In genomic region chr6:146580381-146580926, GRCm38 (mm10) we compare ENCODE assay signal across 15 mouse cellular contexts. TPM values are rescaled to one million over a fixed set of nuclear protein-coding genes. Genes with fewer than 3 reads are reported as not detected.
DNase-seq lines count a peak whose midpoint lies in the region; ATAC-seq lines count a peak whose summit lies in the region.
"Had no signal": no experiment of that assay in that cellular context is flagged by ENCODE, and none has a peak within 500 bp of the region (broad histone marks: within the 10 kb centered on the region; RNA-seq: fewer than 3 reads in every experiment).

No protein-coding gene starts in this region.

- 32% methylated on average over 2 of the region's 2 CpGs for WGBS in embryonic facial prominence, embryonic 11.5 days
- WGBS in embryonic facial prominence, embryonic 10.5 days: 52% methylated on average over 2 of the region's 2 CpGs

- H3K9ac ChIP-seq in embryonic facial prominence, embryonic 11.5 days (replicated peaks; ENCODE audit: low read length): no peak overlapping the region
- H3K9ac ChIP-seq: embryonic facial prominence, embryonic 13.5 days; stomach, embryonic 15.5 days had no signal

- peak; percentile 4 for DNase-seq in embryonic facial prominence, embryonic 11.5 days (ENCODE audit: low spot score)
- DNase-seq in embryonic facial prominence, embryonic 10.5 days (ENCODE audit: low spot score): no peak
- DNase-seq in left cerebral cortex, postnatal 14 days (ENCODE audit: low spot score in 2 of 2): peak; percentile 70 to 76
- DNase-seq in telencephalon, adult 2 months (ENCODE audit: low read depth, low spot score): peak; percentile 86
- no peak for DNase-seq in gastrocnemius, postnatal 36 days
- DNase-seq in T-cell, adult 2 months (ENCODE audit: low spot score): no peak
- DNase-seq: adrenal gland, adult 8-10 months; cerebellum, adult 11 months; kidney, postnatal 14 days; lung, postnatal 4 days had no signal

- H3K27me3 ChIP-seq in embryonic facial prominence, embryonic 11.5 days (ENCODE audit: control insufficient read depth, insufficient read depth, low read length): no peaks in the 10 kb centered on the region
- no peaks in the 10 kb centered on the region for H3K27me3 ChIP-seq in embryonic facial prominence, embryonic 10.5 days (replicated peaks; ENCODE audit: low read depth, poor library complexity, severe bottlenecking)
- no peaks in the 10 kb centered on the region for H3K27me3 ChIP-seq in megakaryocyte, embryonic 14.5 days (replicated peaks)
- H3K27me3 ChIP-seq: embryonic facial prominence, embryonic 13.5 days; stomach, embryonic 15.5 days had no signal

- H3K27ac ChIP-seq in embryonic facial prominence, embryonic 11.5 days (replicated peaks; ENCODE audit: low read depth, low read length): no peak overlapping the region
- H3K27ac ChIP-seq in embryonic facial prominence, embryonic 10.5 days (replicated peaks): no peak overlapping the region
- H3K27ac ChIP-seq: embryonic facial prominence, embryonic 13.5 days; stomach, embryonic 15.5 days had no signal

- no peaks in the 10 kb centered on the region for H3K36me3 ChIP-seq in embryonic facial prominence, embryonic 11.5 days (replicated peaks; ENCODE audit: control insufficient read depth, insufficient read depth, low read depth, low read length)
- peaks cover 6% of the 10 kb centered on the region for H3K36me3 ChIP-seq in embryonic facial prominence, embryonic 10.5 days (replicated peaks)
- peaks cover 39% of the 10 kb centered on the region for H3K36me3 ChIP-seq in megakaryocyte, embryonic 14.5 days (replicated peaks; ENCODE audit: low read length)
- H3K36me3 ChIP-seq: stomach, embryonic 15.5 days had no signal

- no peak for ATAC-seq in embryonic facial prominence, embryonic 11.5 days (replicated peaks; ENCODE audit: insufficient number of reproducible peaks, low FRiP score, low TSS enrichment, low read depth)
- ATAC-seq in megakaryocyte, adult 5-6 weeks (ENCODE audit: poor library complexity, severe bottlenecking): no peak
- ATAC-seq: hindbrain, embryonic 16.5 days had no signal

- H3K9me3 ChIP-seq in embryonic facial prominence, embryonic 11.5 days (replicated peaks; ENCODE audit: control insufficient read depth, low read length): no peaks in the 10 kb centered on the region
- no peaks in the 10 kb centered on the region for H3K9me3 ChIP-seq in embryonic facial prominence, embryonic 10.5 days
- H3K9me3 ChIP-seq in megakaryocyte, embryonic 14.5 days: no peaks in the 10 kb centered on the region
- H3K9me3 ChIP-seq: embryonic facial prominence, embryonic 13.5 days; stomach, embryonic 15.5 days had no signal

- no peak overlapping the region for H3K4me3 ChIP-seq in embryonic facial prominence, embryonic 11.5 days (ENCODE audit: low read depth, low read length)
- H3K4me3 ChIP-seq in embryonic facial prominence, embryonic 10.5 days: no peak overlapping the region
- peak overlapping the region; percentile 88 for H3K4me3 ChIP-seq in megakaryocyte, embryonic 14.5 days (replicated peaks)
- H3K4me3 ChIP-seq: embryonic facial prominence, embryonic 13.5 days; stomach, embryonic 15.5 days had no signal

- no peaks in the 10 kb centered on the region; the same call in 1 of the 2 replicates for H3K4me1 ChIP-seq in embryonic facial prominence, embryonic 11.5 days (ENCODE audit: control insufficient read depth, insufficient read depth, low read length)
- peaks cover 32% of the 10 kb centered on the region for H3K4me1 ChIP-seq in embryonic facial prominence, embryonic 10.5 days
- H3K4me1 ChIP-seq in megakaryocyte, embryonic 14.5 days: peaks cover 56% of the 10 kb centered on the region

- no peak overlapping the region for H3K4me2 ChIP-seq in embryonic facial prominence, embryonic 11.5 days (ENCODE audit: low read depth, low read length)
- H3K4me2 ChIP-seq: embryonic facial prominence, embryonic 13.5 days; stomach, embryonic 15.5 days had no signal

- intact Hi-C loops in left cerebral cortex, postnatal 14 days (cut with DNase I): no loop called here
- intact Hi-C loops in gastrocnemius, postnatal 36 days (cut with DNase I): no loop called here

RNA-seq across cellular contexts. Expression of gene Ints13, which starts 2.8 kb away (rescaled TPM):
- 87.8 and 96.1 TPM in 2 replicates for polyA plus RNA-seq in embryonic facial prominence, embryonic 11.5 days (2014; fragmentation: Nextera tagmentation; extraction: Ambion mirVana)
- 89.0 and 91.5 TPM in 2 replicates for polyA plus RNA-seq in embryonic facial prominence, embryonic 10.5 days (2016; fragmentation: Nextera tagmentation; extraction: Ambion mirVana)
- 2.1 and 44.0 TPM in 2 replicates for polyA plus RNA-seq in megakaryocyte, embryonic 14.5 days (2012; ENCODE audit: insufficient read depth, low replicate concordance)
- 59.9 and 80.9 TPM in 2 replicates for total RNA-seq in megakaryocyte, adult 5-6 weeks (2015)
- total RNA-seq in megakaryocyte, adult 5-6 weeks (2017): 87.4 and 91.5 TPM in 2 replicates
- total RNA-seq in left cerebral cortex, postnatal 14 days (2021): 10 to 100 TPM; 29.3 to 40.7 TPM
- total RNA-seq in gastrocnemius, postnatal 36 days (2021): 10 to 100 TPM; 11.3 to 11.8 TPM

RNA-seq across cellular contexts. Expression of gene Fgfr1op2, which starts 3.5 kb away (rescaled TPM):
- 95.7 and 97.5 TPM in 2 replicates for polyA plus RNA-seq in embryonic facial prominence, embryonic 11.5 days (2014; fragmentation: Nextera tagmentation; extraction: Ambion mirVana)
- polyA plus RNA-seq in embryonic facial prominence, embryonic 10.5 days (2016; fragmentation: Nextera tagmentation; extraction: Ambion mirVana): 80.9 and 86.5 TPM in 2 replicates
- 87.4 and 151 TPM in 2 replicates for polyA plus RNA-seq in megakaryocyte, embryonic 14.5 days (2012; ENCODE audit: insufficient read depth, low replicate concordance)
- 166 and 167 TPM in 2 replicates for total RNA-seq in megakaryocyte, adult 5-6 weeks (2015)
- total RNA-seq in megakaryocyte, adult 5-6 weeks (2017): 149 and 186 TPM in 2 replicates
- 10 to 100 TPM; 71.7 to 79.8 TPM for total RNA-seq in left cerebral cortex, postnatal 14 days (2021)
- 10 to 100 TPM; 44.0 to 48.1 TPM for total RNA-seq in gastrocnemius, postnatal 36 days (2021)

Comparison
In these comparisons a context has a peak if more than half of its experiments do, and no peak if none do; other contexts are left out.
1. DNase-seq: peak in embryonic facial prominence, embryonic 11.5 days (single experiment), left cerebral cortex, postnatal 14 days (2 of 2) and telencephalon, adult 2 months (single experiment); none in embryonic facial prominence, embryonic 10.5 days (single experiment), gastrocnemius, postnatal 36 days (0 of 2) and T-cell, adult 2 months (single experiment).